Mouse (Mus musculus) CH12.LX (cell line): Measurements from ENCODE around the gene Akap8l. TPM values are rescaled to one million over a fixed set of nuclear protein-coding genes. Genes with fewer than 3 reads are reported as not detected.

Experiments used
- DNase-seq: peaks from one replicate; pipeline ENCODE4 v3.0.0-alpha.2; 2013; ENCODE audit errors: extremely low read depth
- H3K27ac ChIP-seq: 2 replicates; pipeline ENCODE4 v1.5.1; 2012; ENCODE audit warnings: low read depth, mild to moderate bottlenecking, control low read depth, moderate library complexity; ENCODE audit not compliant: insufficient read depth
- H3K27me3 ChIP-seq: replicated peaks from 2 replicates; pipeline ENCODE3; 2012; ENCODE audit warnings: inconsistent platforms
- H3K36me3 ChIP-seq, 2 experiments: replicated peaks in 1 of 2; 2 replicates each; pipeline versions ENCODE3 to v1.6.1; 2012; ENCODE audit warnings: inconsistent platforms in 1 of 2, low read length in 1 of 2, mild to moderate bottlenecking in 1 of 2, mixed read lengths in 1 of 2, moderate library complexity in 1 of 2; ENCODE audit not compliant: control insufficient read depth in 1 of 2, insufficient read depth in 1 of 2
- H3K4me1 ChIP-seq, 2 experiments: 2 replicates each; pipeline ENCODE4 v1.6.1; 2012; ENCODE audit warnings: inconsistent platforms in 1 of 2, moderate library complexity in 1 of 2; ENCODE audit not compliant: insufficient read depth in 2 of 2, control insufficient read depth in 1 of 2
- H3K4me2 ChIP-seq: 2 replicates; pipeline ENCODE4 v1.6.1; 2012; ENCODE audit warnings: low read depth, mild to moderate bottlenecking, control low read depth; ENCODE audit not compliant: poor library complexity, insufficient read depth, severe bottlenecking
- H3K4me3 ChIP-seq, 3 experiments: fragments of 150-350 bp in 1 of 3; sonication (generic) in 1 of 3; replicated peaks in 1 of 3; 2 replicates each; pipeline versions ENCODE3 to v1.5.1; 2011 to 2012; ENCODE audit warnings: low read depth in 2 of 3, low read length in 2 of 3, mild to moderate bottlenecking in 2 of 3, moderate library complexity in 2 of 3, control low read depth in 1 of 3, improper control_type of control experiment in 1 of 3, inconsistent platforms in 1 of 3, mixed read lengths in 1 of 3; ENCODE audit not compliant: poor library complexity in 1 of 3
- H3K79me2 ChIP-seq: replicated peaks from 2 replicates; pipeline ENCODE4 v1.6.1; 2012; ENCODE audit warnings: mild to moderate bottlenecking, moderate library complexity; ENCODE audit not compliant: control insufficient read depth, poor library complexity, insufficient read depth, severe bottlenecking; ENCODE audit errors: extremely low read depth
- H3K9ac ChIP-seq: 2 replicates; pipeline ENCODE4 v1.6.1; 2012; ENCODE audit warnings: low read depth, mild to moderate bottlenecking, control low read depth, moderate library complexity; ENCODE audit not compliant: insufficient read depth
- H3K9me3 ChIP-seq: replicated peaks from 2 replicates; pipeline ENCODE3; 2012; ENCODE audit warnings: low read length, inconsistent platforms, mixed read lengths
- BHLHE40 ChIP-seq: IDR thresholded peaks from 2 replicates; pipeline ENCODE4 v1.6.1; 2011; ENCODE audit warnings: mild to moderate bottlenecking, low read depth, low read length, improper control_type of control experiment
- E2F4 ChIP-seq: IDR thresholded peaks from 2 replicates; pipeline ENCODE4 v1.6.1; 2011; ENCODE audit warnings: low read depth, low read length, improper control_type of control experiment; ENCODE audit not compliant: insufficient replicate concordance
- EP300 ChIP-seq: IDR thresholded peaks from 2 replicates; pipeline ENCODE4 v1.6.1; 2011; ENCODE audit warnings: low read length, improper control_type of control experiment
- HCFC1 ChIP-seq: IDR thresholded peaks from 2 replicates; pipeline ENCODE4 v1.6.1; 2012; ENCODE audit warnings: low read depth, mild to moderate bottlenecking, inconsistent platforms, low read length, improper control_type of control experiment
- JUN ChIP-seq: IDR thresholded peaks from 2 replicates; pipeline ENCODE4 v1.6.1; 2011; ENCODE audit warnings: low read depth, mild to moderate bottlenecking, low read length, improper control_type of control experiment, moderate library complexity; ENCODE audit not compliant: insufficient read depth
- KAT2A ChIP-seq: IDR thresholded peaks from 2 replicates; pipeline ENCODE4 v1.6.1; 2012; ENCODE audit warnings: low read length, improper control_type of control experiment, inconsistent platforms; ENCODE audit not compliant: insufficient replicate concordance
- MAX ChIP-seq: IDR thresholded peaks from 2 replicates; pipeline ENCODE4 v1.6.1; 2011; ENCODE audit warnings: low read length, improper control_type of control experiment
- MYC ChIP-seq: IDR thresholded peaks from 2 replicates; pipeline ENCODE4 v1.6.1; 2011; ENCODE audit warnings: low read depth, mild to moderate bottlenecking, improper control_type of control experiment, low read length
- PAX5 ChIP-seq: IDR thresholded peaks from 2 replicates; pipeline ENCODE4 v1.6.1; 2012; ENCODE audit warnings: low read length, inconsistent platforms, mixed read lengths
- POLR2A ChIP-seq: IDR thresholded peaks from 2 replicates; pipeline ENCODE4 v1.6.1; 2011; ENCODE audit warnings: low read depth, mild to moderate bottlenecking, improper control_type of control experiment, low read length
- POLR2AphosphoS2 ChIP-seq: IDR thresholded peaks from 2 replicates; pipeline ENCODE4 v1.6.1; 2011; ENCODE audit warnings: low read depth, low read length, improper control_type of control experiment
- RCOR1 ChIP-seq: conservative IDR thresholded peaks from 2 replicates; pipeline ENCODE4 v1.6.1; 2012; ENCODE audit warnings: low read depth, mild to moderate bottlenecking, inconsistent platforms, low read length, improper control_type of control experiment
- SIN3A ChIP-seq: IDR thresholded peaks from 2 replicates; pipeline ENCODE4 v1.6.1; 2012; ENCODE audit warnings: low read length, improper control_type of control experiment, inconsistent platforms
- SMC3 ChIP-seq: IDR thresholded peaks from 2 replicates; pipeline ENCODE4 v1.6.1; 2011; ENCODE audit warnings: low read depth, low read length, improper control_type of control experiment
- USF2 ChIP-seq: conservative IDR thresholded peaks from 2 replicates; pipeline ENCODE4 v1.6.1; 2011; ENCODE audit warnings: low read depth, low read length, improper control_type of control experiment
- ZKSCAN1 ChIP-seq: IDR thresholded peaks from 2 replicates; pipeline ENCODE4 v1.6.1; 2012; ENCODE audit warnings: low read depth, inconsistent platforms, low read length, improper control_type of control experiment, borderline replicate concordance
- ZMIZ1 ChIP-seq: IDR thresholded peaks from 2 replicates; pipeline ENCODE4 v1.6.1; 2012; ENCODE audit warnings: low read depth, mild to moderate bottlenecking, inconsistent platforms, low read length, improper control_type of control experiment
- dilution Hi-C: fragments of 300-500 bp; cut with MboI; formaldehyde crosslinking; loops from 2 replicates; pipeline ENCODE4 v1.14.3; 2020; ENCODE audit warnings: low sequenced_read_pairs; ENCODE audit not compliant: extremely low pct_unique_long_range_greater_than_20kb, extremely low pct_ligation_motif_present
- in situ Hi-C: fragments of 300-500 bp; cut with MboI; formaldehyde crosslinking; loops from 3 replicates; pipeline ENCODE4 v1.14.3; 2019; ENCODE audit warnings: low sequenced_read_pairs, low pct_ligation_motif_present, low pct_unique_long_range_greater_than_20kb, mixed read lengths
- polyA plus RNA-seq: library from polyadenylated mRNA; unstranded; fragments of >175 nt; gene quantifications from 2 replicates; pipeline ENCODE4 v1.2.1, GENCODE M21; 2012; ENCODE audit warnings: low read depth; ENCODE audit not compliant: insufficient read length
- total RNA-seq, 2 experiments: library from RNA; depleted of rRNA; stranded (reverse); fragments of 300-350 nt in 1 of 2; fragments of >200 nt in 1 of 2; gene quantifications; 2 replicates each; pipeline ENCODE4 v1.2.3; 2012 to 2014

Akap8l gene
- total and polyA plus RNA-seq, 3 experiments: 29.6 to 43.4 (median 41.4) TPM

- Histone ChIP-seq H3K9me3 (no peaks in the 10 kb centered on the region), H3K36me3 (peaks cover 56 to 68% of the 10 kb centered on the region in 2 experiments), H3K4me2 (no peak overlapping the region), H3K4me3 (no peak overlapping the region), H3K9ac (no peak overlapping the region), H3K27me3 (no peaks in the 10 kb centered on the region), H3K4me1 (peaks cover 5 to 20% of the 10 kb centered on the region in 2 experiments; a peak in 3 of 4 replicates), H3K79me2 (peaks cover 42% of the 10 kb centered on the region), H3K27ac (no peak overlapping the region)
- in situ Hi-C loops: no loop called here
- dilution Hi-C loops: no loop called here
- no peak for DNase-seq
- TF ChIP-seq ZMIZ1 (no peak), ZKSCAN1 (no peak), RCOR1 (no peak), MAX (no peak), MYC (no peak), JUN (no peak), POLR2A (no peak), HCFC1 (no peak), POLR2AphosphoS2 (no peak)
Measured at GRCm38 (mm10) chr17:32317032-32317431, 33.4 kb downstream of the Akap8l start.

- dilution Hi-C loops: no loop called here
- Histone ChIP-seq H3K79me2 (peaks cover 42% of the 10 kb centered on the region), H3K9ac (no peak overlapping the region), H3K9me3 (no peaks in the 10 kb centered on the region), H3K27me3 (no peaks in the 10 kb centered on the region), H3K4me1 (peaks cover 5 to 16% of the 10 kb centered on the region in 2 experiments; a peak in 3 of 4 replicates), H3K4me3 (no peak overlapping the region), H3K27ac (no peak overlapping the region), H3K4me2 (no peak overlapping the region), H3K36me3 (peaks cover 70 to 82% of the 10 kb centered on the region in 2 experiments)
- TF ChIP-seq USF2 (no peak), PAX5 (no peak), KAT2A (no peak), EP300 (no peak), SIN3A (no peak), BHLHE40 (no peak), MYC (no peak), E2F4 (no peak), SMC3 (no peak)
- in situ Hi-C loops: no loop called here
- no peak for DNase-seq
Measured at GRCm38 (mm10) chr17:32315560-32315959, 34.8 kb downstream of the Akap8l start.
